Mouse (Mus musculus) CH12.LX (cell line): ENCODE results near the gene Drg1. TPM values are rescaled to one million over a fixed set of nuclear protein-coding genes. Genes with fewer than 3 reads are reported as not detected.

Experiments used
- DNase-seq: peaks from one replicate; pipeline ENCODE4 v3.0.0-alpha.2; 2013; ENCODE audit errors: extremely low read depth
- H3K27ac ChIP-seq: 2 replicates; pipeline ENCODE4 v1.5.1; 2012; ENCODE audit warnings: low read depth, mild to moderate bottlenecking, control low read depth, moderate library complexity; ENCODE audit not compliant: insufficient read depth
- H3K27me3 ChIP-seq: replicated peaks from 2 replicates; pipeline ENCODE3; 2012; ENCODE audit warnings: inconsistent platforms
- H3K36me3 ChIP-seq, 2 experiments: replicated peaks in 1 of 2; 2 replicates each; pipeline versions ENCODE3 to v1.6.1; 2012; ENCODE audit warnings: inconsistent platforms in 1 of 2, low read length in 1 of 2, mild to moderate bottlenecking in 1 of 2, mixed read lengths in 1 of 2, moderate library complexity in 1 of 2; ENCODE audit not compliant: control insufficient read depth in 1 of 2, insufficient read depth in 1 of 2
- H3K4me1 ChIP-seq, 2 experiments: 2 replicates each; pipeline ENCODE4 v1.6.1; 2012; ENCODE audit warnings: inconsistent platforms in 1 of 2, moderate library complexity in 1 of 2; ENCODE audit not compliant: insufficient read depth in 2 of 2, control insufficient read depth in 1 of 2
- H3K4me2 ChIP-seq: 2 replicates; pipeline ENCODE4 v1.6.1; 2012; ENCODE audit warnings: low read depth, mild to moderate bottlenecking, control low read depth; ENCODE audit not compliant: poor library complexity, insufficient read depth, severe bottlenecking
- H3K4me3 ChIP-seq, 3 experiments: fragments of 150-350 bp in 1 of 3; sonication (generic) in 1 of 3; replicated peaks in 1 of 3; 2 replicates each; pipeline versions ENCODE3 to v1.5.1; 2011 to 2012; ENCODE audit warnings: low read depth in 2 of 3, low read length in 2 of 3, mild to moderate bottlenecking in 2 of 3, moderate library complexity in 2 of 3, control low read depth in 1 of 3, improper control_type of control experiment in 1 of 3, inconsistent platforms in 1 of 3, mixed read lengths in 1 of 3; ENCODE audit not compliant: poor library complexity in 1 of 3
- H3K79me2 ChIP-seq: replicated peaks from 2 replicates; pipeline ENCODE4 v1.6.1; 2012; ENCODE audit warnings: mild to moderate bottlenecking, moderate library complexity; ENCODE audit not compliant: control insufficient read depth, poor library complexity, insufficient read depth, severe bottlenecking; ENCODE audit errors: extremely low read depth
- H3K9ac ChIP-seq: 2 replicates; pipeline ENCODE4 v1.6.1; 2012; ENCODE audit warnings: low read depth, mild to moderate bottlenecking, control low read depth, moderate library complexity; ENCODE audit not compliant: insufficient read depth
- H3K9me3 ChIP-seq: replicated peaks from 2 replicates; pipeline ENCODE3; 2012; ENCODE audit warnings: low read length, inconsistent platforms, mixed read lengths
- BHLHE40 ChIP-seq: IDR thresholded peaks from 2 replicates; pipeline ENCODE4 v1.6.1; 2011; ENCODE audit warnings: mild to moderate bottlenecking, low read depth, low read length, improper control_type of control experiment
- CHD2 ChIP-seq: IDR thresholded peaks from 2 replicates; pipeline ENCODE4 v1.6.1; 2011; ENCODE audit warnings: low read length, improper control_type of control experiment
- ELF1 ChIP-seq: IDR thresholded peaks from 2 replicates; pipeline ENCODE4 v1.6.1; 2014; ENCODE audit warnings: low read depth, mild to moderate bottlenecking, inconsistent platforms, low read length, improper control_type of control experiment
- EP300 ChIP-seq: IDR thresholded peaks from 2 replicates; pipeline ENCODE4 v1.6.1; 2011; ENCODE audit warnings: low read length, improper control_type of control experiment
- ETS1 ChIP-seq: conservative IDR thresholded peaks from 2 replicates; pipeline ENCODE4 v1.6.1; 2012; ENCODE audit warnings: low read depth, mild to moderate bottlenecking, inconsistent platforms, low read length, improper control_type of control experiment, moderate library complexity
- IRF4 ChIP-seq: IDR thresholded peaks from 2 replicates; pipeline ENCODE4 v1.6.1; 2014; ENCODE audit warnings: low read depth, mild to moderate bottlenecking, inconsistent platforms, low read length, improper control_type of control experiment
- JUN ChIP-seq: IDR thresholded peaks from 2 replicates; pipeline ENCODE4 v1.6.1; 2011; ENCODE audit warnings: low read depth, mild to moderate bottlenecking, low read length, improper control_type of control experiment, moderate library complexity; ENCODE audit not compliant: insufficient read depth
- MAX ChIP-seq: IDR thresholded peaks from 2 replicates; pipeline ENCODE4 v1.6.1; 2011; ENCODE audit warnings: low read length, improper control_type of control experiment
- MAZ ChIP-seq: IDR thresholded peaks from 2 replicates; pipeline ENCODE4 v1.6.1; 2012; ENCODE audit warnings: low read depth, mild to moderate bottlenecking, inconsistent platforms, low read length, improper control_type of control experiment, moderate library complexity
- MEF2A ChIP-seq: IDR thresholded peaks from 2 replicates; pipeline ENCODE4 v1.6.1; 2014; ENCODE audit warnings: low read depth, mild to moderate bottlenecking, inconsistent platforms, low read length, improper control_type of control experiment, borderline replicate concordance
- MYC ChIP-seq: IDR thresholded peaks from 2 replicates; pipeline ENCODE4 v1.6.1; 2011; ENCODE audit warnings: low read depth, mild to moderate bottlenecking, improper control_type of control experiment, low read length
- NELFE ChIP-seq: IDR thresholded peaks from 2 replicates; pipeline ENCODE4 v1.6.1; 2011; ENCODE audit warnings: low read depth, low read length, improper control_type of control experiment
- NRF1 ChIP-seq: IDR thresholded peaks from 2 replicates; pipeline ENCODE4 v1.6.1; 2014; ENCODE audit warnings: low read depth, mild to moderate bottlenecking, inconsistent platforms, low read length, improper control_type of control experiment, moderate library complexity
- POLR2AphosphoS2 ChIP-seq: IDR thresholded peaks from 2 replicates; pipeline ENCODE4 v1.6.1; 2011; ENCODE audit warnings: low read depth, low read length, improper control_type of control experiment
- RAD21 ChIP-seq: IDR thresholded peaks from 2 replicates; pipeline ENCODE4 v1.6.1; 2011; ENCODE audit warnings: low read depth, mild to moderate bottlenecking, low read length, improper control_type of control experiment, moderate library complexity
- RCOR1 ChIP-seq: conservative IDR thresholded peaks from 2 replicates; pipeline ENCODE4 v1.6.1; 2012; ENCODE audit warnings: low read depth, mild to moderate bottlenecking, inconsistent platforms, low read length, improper control_type of control experiment
- SMC3 ChIP-seq: IDR thresholded peaks from 2 replicates; pipeline ENCODE4 v1.6.1; 2011; ENCODE audit warnings: low read depth, low read length, improper control_type of control experiment
- TBP ChIP-seq: conservative IDR thresholded peaks from 2 replicates; pipeline ENCODE4 v1.6.1; 2011; ENCODE audit warnings: low read depth, low read length, improper control_type of control experiment
- TCF12 ChIP-seq: IDR thresholded peaks from 2 replicates; pipeline ENCODE4 v1.6.1; 2014; ENCODE audit warnings: low read depth, mild to moderate bottlenecking, inconsistent platforms, low read length, improper control_type of control experiment
- USF1 ChIP-seq: IDR thresholded peaks from 2 replicates; pipeline ENCODE4 v1.6.1; 2014; ENCODE audit warnings: low read depth, mild to moderate bottlenecking, inconsistent platforms, low read length, improper control_type of control experiment
- USF2 ChIP-seq: conservative IDR thresholded peaks from 2 replicates; pipeline ENCODE4 v1.6.1; 2011; ENCODE audit warnings: low read depth, low read length, improper control_type of control experiment
- ZC3H11A ChIP-seq: IDR thresholded peaks from 2 replicates; pipeline ENCODE4 v1.6.1; 2012; ENCODE audit warnings: low read depth, mild to moderate bottlenecking, inconsistent platforms, low read length, improper control_type of control experiment
- ZKSCAN1 ChIP-seq: IDR thresholded peaks from 2 replicates; pipeline ENCODE4 v1.6.1; 2012; ENCODE audit warnings: low read depth, inconsistent platforms, low read length, improper control_type of control experiment, borderline replicate concordance
- ZMIZ1 ChIP-seq: IDR thresholded peaks from 2 replicates; pipeline ENCODE4 v1.6.1; 2012; ENCODE audit warnings: low read depth, mild to moderate bottlenecking, inconsistent platforms, low read length, improper control_type of control experiment
- dilution Hi-C: fragments of 300-500 bp; cut with MboI; formaldehyde crosslinking; loops from 2 replicates; pipeline ENCODE4 v1.14.3; 2020; ENCODE audit warnings: low sequenced_read_pairs; ENCODE audit not compliant: extremely low pct_unique_long_range_greater_than_20kb, extremely low pct_ligation_motif_present
- in situ Hi-C: fragments of 300-500 bp; cut with MboI; formaldehyde crosslinking; loops from 3 replicates; pipeline ENCODE4 v1.14.3; 2019; ENCODE audit warnings: low sequenced_read_pairs, low pct_ligation_motif_present, low pct_unique_long_range_greater_than_20kb, mixed read lengths
- polyA plus RNA-seq: library from polyadenylated mRNA; unstranded; fragments of >175 nt; gene quantifications from 2 replicates; pipeline ENCODE4 v1.2.1, GENCODE M21; 2012; ENCODE audit warnings: low read depth; ENCODE audit not compliant: insufficient read length
- total RNA-seq, 2 experiments: library from RNA; depleted of rRNA; stranded (reverse); fragments of 300-350 nt in 1 of 2; fragments of >200 nt in 1 of 2; gene quantifications; 2 replicates each; pipeline ENCODE4 v1.2.3; 2012 to 2014

Gene Drg1
- total and polyA plus RNA-seq, 3 experiments = 158 to 480 (median 249) TPM

DNA sequence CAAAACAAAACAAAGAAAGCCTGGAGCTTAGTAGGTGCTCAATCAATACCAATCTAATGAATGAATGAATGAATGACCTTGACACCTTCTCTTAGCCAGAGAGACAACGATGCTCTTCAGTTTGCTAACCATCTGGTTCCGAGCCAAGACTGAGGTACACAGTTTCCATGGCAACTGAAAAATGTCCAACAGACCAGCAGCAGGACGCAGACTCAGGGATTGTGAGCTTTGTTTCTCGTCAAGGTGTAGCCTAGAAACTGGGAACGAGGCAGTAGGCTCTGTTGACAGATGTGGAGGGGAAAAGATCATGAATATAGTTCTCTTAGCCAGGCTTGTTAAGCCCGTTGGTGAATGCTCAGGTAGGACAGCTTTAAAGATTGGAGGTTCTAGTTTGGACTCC, 20.9 kb upstream of the Drg1 start:
- DNase-seq = no peak
- Histone ChIP-seq H3K79me2 (peaks cover 20% of the 10 kb centered on the region), H3K36me3 (no peaks in the 10 kb centered on the region), H3K9ac (no peak overlapping the region), H3K4me3 (no peak overlapping the region), H3K27ac (no peak overlapping the region), H3K4me2 (no peak overlapping the region), H3K4me1 (peaks cover 5 to 22% of the 10 kb centered on the region in 2 experiments), H3K9me3 (peaks cover 14% of the 10 kb centered on the region), H3K27me3 (no peaks in the 10 kb centered on the region)
- TF ChIP-seq MEF2A (no peak), NELFE (no peak), ZC3H11A (no peak), RAD21 (no peak)
- dilution Hi-C loops (no loop called here), in situ Hi-C loops (no loop called here)

GRCm38 (mm10) chr11:3285940-3286339, 19.7 kb upstream of the Drg1 start:
- in situ Hi-C loops = no loop called here
- Histone ChIP-seq H3K4me2 (no peak overlapping the region), H3K27ac (no peak overlapping the region), H3K9ac (no peak overlapping the region), H3K4me1 (peaks cover 5 to 22% of the 10 kb centered on the region in 2 experiments), H3K4me3 (no peak overlapping the region), H3K79me2 (peaks cover 8% of the 10 kb centered on the region), H3K9me3 (peaks cover 20% of the 10 kb centered on the region), H3K27me3 (no peaks in the 10 kb centered on the region), H3K36me3 (no peaks in the 10 kb centered on the region)
- no peak for TF ChIP-seq USF2
- no peak for TF ChIP-seq EP300
- TF ChIP-seq ETS1 = no peak
- no peak for TF ChIP-seq ZMIZ1
- TF ChIP-seq MYC = peak; percentile 59; the same call in 1 of the 2 replicates
- TF ChIP-seq CHD2 = no peak
- no peak for TF ChIP-seq MAZ
- peak; percentile 30; the same call in 1 of the 2 replicates for TF ChIP-seq MAX
- peak; percentile 82 for TF ChIP-seq BHLHE40
- no peak for TF ChIP-seq ZKSCAN1
- no peak for TF ChIP-seq RCOR1
- dilution Hi-C loops = no loop called here
- DNase-seq = peak; percentile 32

GRCm38 (mm10) chr11:3283645-3284044, 17.4 kb upstream of the Drg1 start:
- Histone ChIP-seq H3K79me2 (no peaks in the 10 kb centered on the region), H3K36me3 (no peaks in the 10 kb centered on the region), H3K9ac (no peak overlapping the region), H3K9me3 (peaks cover 20% of the 10 kb centered on the region), H3K4me3 (no peak overlapping the region), H3K4me1 (peaks cover 5 to 16% of the 10 kb centered on the region in 2 experiments), H3K27me3 (no peaks in the 10 kb centered on the region), H3K27ac (no peak overlapping the region), H3K4me2 (no peak overlapping the region)
- in situ Hi-C loops = no loop called here
- TF ChIP-seq NRF1 (no peak), ZC3H11A (no peak), TBP (no peak), MYC (no peak), IRF4 (no peak), ELF1 (no peak), RCOR1 (no peak), SMC3 (no peak), JUN (no peak), CHD2 (no peak), NELFE (no peak), USF1 (no peak), EP300 (no peak), ETS1 (no peak), POLR2AphosphoS2 (no peak), MAX (no peak), TCF12 (no peak), USF2 (no peak)
- dilution Hi-C loops = no loop called here
- DNase-seq = no peak
